Mouse (Mus musculus) neural tube, embryonic 14.5 days (tissue): ENCODE data around the gene Osm. TPM values are rescaled to one million over a fixed set of nuclear protein-coding genes. Genes with fewer than 3 reads are reported as not detected.

Source experiments
- ATAC-seq: fragments of 200-750 bp; cut with Nextera tagmentation; 2 replicates; pipeline ENCODE4 v1.8.0; 2017; ENCODE audit warnings: low read depth, mild to moderate bottlenecking, moderate TSS enrichment, moderate library complexity
- H3K27ac ChIP-seq: fragments of 300-500 bp; sonication (generic); 2 replicates; pipeline ENCODE4 v1.5.1; 2014; ENCODE audit warnings: low read depth, mild to moderate bottlenecking, control low read depth, low read length, moderate library complexity, mixed read lengths
- H3K27me3 ChIP-seq: fragments of 300-500 bp; sonication (generic); 2 replicates; pipeline ENCODE4 v1.6.1; 2014; ENCODE audit warnings: low read length; ENCODE audit not compliant: control insufficient read depth, insufficient read depth
- H3K36me3 ChIP-seq: fragments of 300-500 bp; sonication (generic); 2 replicates; pipeline ENCODE4 v1.6.1; 2014; ENCODE audit warnings: low read length, mixed read lengths; ENCODE audit not compliant: control insufficient read depth, insufficient read depth
- H3K4me1 ChIP-seq: fragments of 300-500 bp; sonication (generic); 2 replicates; pipeline ENCODE4 v1.6.1; 2014; ENCODE audit warnings: low read length; ENCODE audit not compliant: control insufficient read depth, insufficient read depth
- H3K4me2 ChIP-seq: fragments of 300-500 bp; sonication (generic); 2 replicates; pipeline ENCODE4 v1.6.1; 2014; ENCODE audit warnings: mild to moderate bottlenecking, low read depth, low read length, control low read depth
- H3K4me3 ChIP-seq: fragments of 300-500 bp; sonication (generic); 2 replicates; pipeline ENCODE4 v1.5.1; 2014; ENCODE audit warnings: low read depth, low read length, control low read depth, mixed read lengths
- H3K9ac ChIP-seq: fragments of 300-500 bp; sonication (generic); replicated peaks from 2 replicates; pipeline ENCODE4 v1.6.1; 2014; ENCODE audit warnings: low read depth, mild to moderate bottlenecking, control low read depth, low read length, mixed read lengths
- H3K9me3 ChIP-seq: fragments of 300-500 bp; sonication (generic); 2 replicates; pipeline ENCODE4 v1.6.1; 2016; ENCODE audit warnings: low read length; ENCODE audit not compliant: control insufficient read depth
- WGBS: fragments of 180-500 bp; shearing (Covaris S2); extraction: QIAGEN DNeasy Blood & Tissue Kit; methylation state at CpG from one replicate; pipeline ENCODE4 v1.1.7; 2014; 5-methylcytosine and 5-hydroxymethylcytosine counted together
- polyA plus RNA-seq: library from polyadenylated mRNA; unstranded; fragments of >200 nt; fragmentation: Nextera tagmentation; extraction: Ambion mirVana; gene quantifications from 2 replicates; pipeline ENCODE4 v1.2.1, GENCODE M21; 2014

The Osm gene
- 0.12 TPM in 1 of 2 replicates, not detected in the other for polyA plus RNA-seq

GRCm38 (mm10) chr11:4235665-4236545 is at the start of gene Osm:
Osm (plus strand) TSS chr11:4236420.
- H3K4me2 ChIP-seq, result no peak within 1 kb of the TSS
- 80% methylated on average over 16 of the region's 16 CpGs for WGBS
- no peak within 1 kb of the TSS for H3K4me3 ChIP-seq
- no peaks in the 10 kb centered on the region for H3K4me1 ChIP-seq
- H3K9ac ChIP-seq, result no peak within 1 kb of the TSS
- no peaks in the 10 kb centered on the region for H3K27me3 ChIP-seq
- no peaks in the 10 kb centered on the region for H3K9me3 ChIP-seq
- no peaks in the 10 kb centered on the region for H3K36me3 ChIP-seq
- ATAC-seq, result no peak
- no peak within 1 kb of the TSS for H3K27ac ChIP-seq

GRCm38 (mm10) chr11:4186486-4187317 is 49.5 kb upstream of the Osm start, which contains the start of gene Tbc1d10a:
Tbc1d10a (plus strand) TSS chr11:4186789.
- Histone ChIP-seq H3K27ac (peak within 1 kb of the TSS; percentile 57), H3K4me2 (peak within 1 kb of the TSS; percentile 81), H3K4me1 (peaks cover 13% of the 10 kb centered on the region), H3K4me3 (peak within 1 kb of the TSS; percentile 74), H3K9me3 (no peaks in the 10 kb centered on the region), H3K9ac (peak within 1 kb of the TSS; percentile 89), H3K36me3 (peaks cover 16% of the 10 kb centered on the region), H3K27me3 (no peaks in the 10 kb centered on the region)
- ATAC-seq, result peak; percentile 99
- WGBS, result under 1% methylated on average over 71 of the region's 71 CpGs

- Histone ChIP-seq H3K27me3 (no peaks in the 10 kb centered on the region), H3K9ac (peak overlapping the region; percentile 89), H3K4me3 (peak overlapping the region; percentile 74), H3K4me1 (peaks cover 13% of the 10 kb centered on the region), H3K9me3 (no peaks in the 10 kb centered on the region), H3K4me2 (peak overlapping the region; percentile 81), H3K36me3 (peaks cover 10% of the 10 kb centered on the region), H3K27ac (no peak overlapping the region)
- no peak; the same call in 1 of the 2 replicates for ATAC-seq
- 16% methylated on average over 9 of the region's 9 CpGs for WGBS
Measured at GRCm38 (mm10) chr11:4187318-4187700, 48.9 kb upstream of the Osm start.

GRCm38 (mm10) chr11:4189182-4189581 is 47.0 kb upstream of the Osm start:
- Histone ChIP-seq H3K9me3 (no peaks in the 10 kb centered on the region), H3K4me3 (no peak overlapping the region), H3K4me1 (peaks cover 13% of the 10 kb centered on the region), H3K4me2 (no peak overlapping the region), H3K36me3 (no peaks in the 10 kb centered on the region), H3K27me3 (no peaks in the 10 kb centered on the region), H3K9ac (no peak overlapping the region), H3K27ac (no peak overlapping the region)
- no peak for ATAC-seq
- 89% methylated on average over 6 of the region's 6 CpGs for WGBS

- 81% methylated on average over 3 of the region's 3 CpGs for WGBS
- H3K27ac ChIP-seq, result no peak overlapping the region
- H3K9me3 ChIP-seq, result no peaks in the 10 kb centered on the region
- no peak overlapping the region for H3K4me3 ChIP-seq
- ATAC-seq, result no peak
- no peaks in the 10 kb centered on the region for H3K36me3 ChIP-seq
- peaks cover 13% of the 10 kb centered on the region for H3K4me1 ChIP-seq
- H3K27me3 ChIP-seq, result no peaks in the 10 kb centered on the region
- no peak overlapping the region for H3K4me2 ChIP-seq
- H3K9ac ChIP-seq, result no peak overlapping the region
Measured at GRCm38 (mm10) chr11:4190677-4191076, 45.5 kb upstream of the Osm start.

- Histone ChIP-seq H3K4me1 (peaks cover 7% of the 10 kb centered on the region), H3K36me3 (no peaks in the 10 kb centered on the region), H3K27ac (no peak overlapping the region), H3K9me3 (no peaks in the 10 kb centered on the region), H3K9ac (no peak overlapping the region), H3K27me3 (no peaks in the 10 kb centered on the region), H3K4me3 (no peak overlapping the region), H3K4me2 (no peak overlapping the region)
- WGBS, result 83% methylated on average over 3 of the region's 3 CpGs
- ATAC-seq, result no peak
Measured at GRCm38 (mm10) chr11:4192757-4193156, 43.5 kb upstream of the Osm start.

GRCm38 (mm10) chr11:4193420-4193819 is 42.8 kb upstream of the Osm start:
- H3K4me2 ChIP-seq, result no peak overlapping the region
- H3K9ac ChIP-seq, result no peak overlapping the region
- no peak for ATAC-seq
- no peak overlapping the region for H3K4me3 ChIP-seq
- no peaks in the 10 kb centered on the region for H3K27me3 ChIP-seq
- no peaks in the 10 kb centered on the region for H3K9me3 ChIP-seq
- H3K36me3 ChIP-seq, result no peaks in the 10 kb centered on the region
- H3K4me1 ChIP-seq, result 0 out of 2 replicates have a peak, but pooled peaks cover 5% of the 10 kb centered on the region
- no peak overlapping the region for H3K27ac ChIP-seq

- H3K4me1 ChIP-seq, result no peaks in the 10 kb centered on the region
- no peaks in the 10 kb centered on the region for H3K36me3 ChIP-seq
- no peaks in the 10 kb centered on the region for H3K27me3 ChIP-seq
- no peak overlapping the region for H3K4me2 ChIP-seq
- no peak overlapping the region for H3K27ac ChIP-seq
- H3K9me3 ChIP-seq, result no peaks in the 10 kb centered on the region
- H3K4me3 ChIP-seq, result no peak overlapping the region
- no peak for ATAC-seq
- 88% methylated on average over 3 of the region's 3 CpGs for WGBS
- H3K9ac ChIP-seq, result no peak overlapping the region
Measured at GRCm38 (mm10) chr11:4195597-4196031, 40.6 kb upstream of the Osm start.

- Histone ChIP-seq H3K9ac (no peak overlapping the region), H3K4me1 (no peaks in the 10 kb centered on the region), H3K36me3 (no peaks in the 10 kb centered on the region), H3K4me3 (no peak overlapping the region), H3K27ac (no peak overlapping the region), H3K27me3 (no peaks in the 10 kb centered on the region), H3K4me2 (no peak overlapping the region), H3K9me3 (no peaks in the 10 kb centered on the region)
- WGBS, result 72% methylated on average over 8 of the region's 8 CpGs
- ATAC-seq, result no peak
Measured at GRCm38 (mm10) chr11:4196636-4197035, 39.6 kb upstream of the Osm start.
